Mouse (Mus musculus): ENCODE results near the gene Gimap3. TPM values are rescaled to one million over a fixed set of nuclear protein-coding genes. Genes with fewer than 3 reads are reported as not detected.

Gene Gimap3
- under 1 TPM; 0.45 to 0.72 TPM for total RNA-seq (2021)

DNA sequence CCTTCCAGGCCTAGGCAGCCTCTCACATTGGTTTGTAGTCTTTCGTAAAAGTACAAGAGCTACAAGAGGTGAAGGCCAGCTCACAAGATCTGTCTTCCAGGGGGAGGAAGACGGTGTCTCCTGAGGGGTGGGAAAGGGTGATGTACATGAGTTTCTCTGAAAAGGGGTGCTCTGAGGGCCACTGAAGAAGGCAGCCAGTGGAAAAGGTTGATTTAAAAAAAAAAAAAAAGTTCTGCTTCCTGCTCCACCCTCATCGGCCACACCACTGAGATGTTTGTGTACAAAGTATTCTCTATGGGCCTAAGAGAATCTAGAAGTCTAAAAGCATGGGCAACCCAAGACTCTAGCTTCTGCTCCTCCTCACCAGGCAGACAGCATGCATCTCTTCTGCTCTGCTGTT is at the start of gene Gimap3:
TSS of gene Gimap3 (minus strand) at position 156 of the 400 bp plus-strand sequence.
- intact Hi-C loops (cut with DNase I) = loop anchor here (5.0 kb wide), 3 partner anchors 188 to 593 kb away; partner anchors contain the start of gene Atp6v0e2
- DNase-seq = no peak

DNA sequence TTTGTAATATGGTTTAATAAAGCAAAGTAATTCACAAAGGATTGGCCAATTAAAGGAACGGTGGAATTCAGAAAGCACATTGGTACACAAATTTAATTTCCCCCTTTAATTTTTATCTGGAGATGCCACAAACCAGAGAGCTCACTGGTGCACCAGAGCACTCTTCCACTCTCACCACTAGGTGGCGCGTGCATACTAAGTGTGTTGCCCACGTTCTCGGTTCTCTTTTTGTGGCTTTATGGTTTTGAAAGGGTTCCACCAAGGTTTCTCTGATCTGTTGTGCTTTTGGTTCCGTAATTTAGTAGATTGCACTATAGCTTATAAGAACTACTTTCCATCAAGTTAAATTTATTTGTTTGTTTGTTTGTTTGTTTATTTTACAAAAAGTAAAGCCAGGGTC is 47.2 kb upstream of the Gimap3 start:
- intact Hi-C loops (cut with DNase I) = loop anchor here (1.0 kb wide), 2 partner anchors 40 to 137 kb away; no protein-coding TSS in a partner anchor
- peak; percentile 73 to 84 for DNase-seq

DNA sequence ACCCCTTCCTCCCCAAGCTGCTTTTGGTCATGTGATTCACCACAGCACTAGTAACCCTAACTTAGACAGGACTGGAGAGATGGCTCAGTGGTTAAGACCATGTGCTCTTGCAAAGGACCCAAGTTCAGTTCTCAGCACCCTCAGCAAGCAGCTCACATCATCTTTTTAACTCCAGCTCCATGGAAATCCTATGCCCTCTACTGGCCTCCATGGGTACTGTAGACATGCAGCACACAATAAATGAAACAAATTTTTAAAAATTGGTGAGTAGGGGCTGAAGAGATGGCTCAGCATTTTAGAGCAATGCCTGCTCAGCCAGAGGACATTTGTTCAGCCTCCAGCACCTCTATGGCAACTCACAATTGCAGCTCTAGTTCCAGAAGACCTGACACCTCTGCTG is 44.4 kb upstream of the Gimap3 start:
- intact Hi-C loops (cut with DNase I) = no loop called here
- DNase-seq = no peak

DNA sequence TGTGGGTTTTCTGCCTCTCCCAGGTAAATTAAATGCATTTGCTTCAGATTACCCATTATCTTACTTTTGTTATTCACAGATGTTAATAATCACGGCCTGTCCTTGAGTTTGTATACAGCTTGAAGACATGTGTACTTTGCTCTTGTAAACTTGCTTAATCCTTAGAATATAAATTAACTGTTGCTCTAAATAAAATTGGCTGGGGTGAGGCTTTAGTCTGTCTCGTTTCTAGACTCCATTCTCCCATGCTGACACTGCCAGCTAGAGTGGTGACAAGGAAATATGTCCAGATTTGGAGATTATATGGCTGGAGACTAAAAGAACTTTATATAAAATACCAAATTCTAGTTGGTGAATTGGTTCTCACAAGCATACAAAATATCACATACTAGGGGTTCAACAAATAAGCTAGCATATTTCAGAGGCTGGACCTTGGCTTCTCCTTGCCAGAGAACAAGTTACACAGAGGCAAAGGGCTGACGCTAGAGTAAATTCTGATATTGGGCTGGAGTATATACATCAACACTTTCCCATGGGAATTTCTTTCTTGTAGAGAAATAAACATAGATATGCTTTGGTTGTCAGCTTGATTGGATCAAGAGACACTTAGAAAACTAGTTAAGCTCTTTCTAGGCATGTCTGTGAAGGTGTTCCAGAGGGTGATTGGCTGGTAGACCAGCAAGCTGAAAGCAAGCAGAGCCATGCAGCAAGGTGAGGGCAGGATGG is 39.0 kb upstream of the Gimap3 start:
- intact Hi-C loops (cut with DNase I) = no loop called here
- no peak for DNase-seq

DNA sequence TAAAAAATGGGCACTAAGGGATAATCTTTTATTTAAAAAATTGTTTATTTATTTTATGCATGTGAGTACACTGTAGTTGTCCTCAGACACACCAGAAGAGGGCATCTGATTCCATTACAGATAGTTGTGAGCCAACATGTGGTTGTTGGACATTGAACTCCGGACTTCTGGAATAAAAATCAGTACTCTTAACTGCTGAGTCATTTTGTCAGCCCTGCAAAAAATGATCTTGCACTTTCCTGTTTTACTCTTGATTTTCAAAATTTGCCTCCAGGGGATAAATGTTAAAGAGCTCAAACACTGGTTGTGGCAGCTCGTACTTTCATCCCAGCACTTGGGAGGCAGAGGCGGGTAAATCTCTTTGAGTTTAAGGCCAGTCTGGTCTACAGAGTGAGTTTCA is 36.1 kb upstream of the Gimap3 start:
- intact Hi-C loops (cut with DNase I) = no loop called here
- DNase-seq = no peak

DNA sequence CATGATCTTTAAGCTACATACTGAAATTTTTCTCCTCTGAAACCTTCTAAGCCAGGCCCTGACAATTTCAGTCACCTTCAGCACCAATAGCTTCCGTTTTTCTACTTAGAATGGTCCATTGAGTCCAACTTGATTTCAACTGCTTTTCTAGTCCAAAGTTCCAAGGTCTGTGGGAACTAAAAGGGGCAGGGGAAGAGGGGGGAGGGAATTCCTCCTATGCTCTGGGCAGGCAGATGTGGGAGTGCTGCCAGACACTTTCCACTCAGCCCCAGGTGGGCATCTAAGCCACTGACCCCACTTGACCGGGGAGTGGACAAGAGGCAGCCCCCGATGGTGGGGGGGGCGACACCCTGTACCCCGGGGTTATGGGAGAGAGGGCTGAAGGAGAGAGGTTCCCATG is 33.7 kb upstream of the Gimap3 start:
- intact Hi-C loops (cut with DNase I) = no loop called here
- no peak for DNase-seq

DNA sequence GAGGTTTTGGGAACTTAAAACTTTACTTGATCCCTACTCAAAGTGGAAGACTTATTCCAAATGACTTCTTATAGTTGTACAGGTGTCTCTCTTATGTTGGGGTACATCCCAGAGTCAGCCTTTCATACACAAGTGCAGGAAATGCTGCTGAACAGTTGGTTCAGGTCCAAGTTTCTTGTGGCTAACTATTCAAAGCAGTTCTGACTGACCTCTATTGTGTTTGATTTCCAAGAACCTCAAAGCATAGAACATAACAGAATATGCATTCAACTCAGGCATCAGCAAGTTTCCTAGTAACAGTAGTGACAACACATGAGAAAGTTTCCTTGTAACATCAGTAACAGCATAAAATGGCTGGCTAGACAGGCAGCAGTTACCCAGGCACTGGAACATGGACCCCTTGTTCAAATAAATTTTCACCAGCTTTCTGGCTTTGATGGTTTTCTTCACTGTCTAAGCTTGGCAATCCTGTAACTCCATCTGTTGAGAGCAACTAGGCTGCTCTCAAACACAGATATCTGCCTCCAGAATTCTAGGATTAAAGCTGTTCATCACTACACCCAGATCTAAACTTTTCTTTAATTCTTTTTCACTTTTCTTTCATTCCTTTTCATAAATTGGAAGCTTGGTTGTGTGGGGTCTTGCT is 32.9 kb upstream of the Gimap3 start:
- intact Hi-C loops (cut with DNase I) = no loop called here
- DNase-seq = no peak

DNA sequence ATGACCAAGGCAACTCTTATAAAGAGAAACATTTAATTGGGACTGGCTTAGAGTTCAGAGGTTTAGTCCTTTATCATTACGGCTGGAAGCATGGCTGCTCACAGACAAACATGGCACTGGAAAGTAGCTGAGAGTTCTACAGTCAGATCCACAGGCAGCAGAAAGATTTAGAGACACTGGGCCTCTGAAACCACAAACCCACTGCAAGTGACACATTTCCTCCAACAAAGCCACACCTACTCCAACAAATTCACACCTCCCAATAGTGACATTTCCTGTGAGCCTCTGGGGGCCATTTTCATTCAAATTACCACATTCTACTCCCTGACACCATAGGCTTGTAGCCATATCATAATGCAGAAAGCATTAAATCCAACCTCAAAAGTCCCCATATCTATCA is 31.2 kb upstream of the Gimap3 start:
- no peak for DNase-seq
- intact Hi-C loops (cut with DNase I) = no loop called here

DNA sequence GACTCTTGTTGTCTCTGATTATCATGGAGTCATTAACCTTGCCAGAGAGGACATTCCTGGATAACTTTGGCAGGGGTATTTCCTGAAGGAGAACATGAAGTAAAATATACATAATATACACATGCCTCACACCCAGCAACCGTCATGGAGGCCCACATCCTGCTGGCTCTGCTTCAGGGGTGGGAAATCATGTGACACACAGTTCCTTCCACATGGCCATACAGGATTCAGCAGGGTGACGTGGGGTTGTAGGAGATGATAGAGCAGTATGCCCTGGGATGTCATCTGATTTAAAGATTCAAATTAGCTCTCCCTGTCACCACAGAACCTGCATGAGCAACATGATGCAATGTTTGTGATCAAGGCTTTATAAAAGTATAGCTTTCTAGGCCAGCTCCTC is 17.2 kb upstream of the Gimap3 start:
- intact Hi-C loops (cut with DNase I) = no loop called here
- no peak for DNase-seq

DNA sequence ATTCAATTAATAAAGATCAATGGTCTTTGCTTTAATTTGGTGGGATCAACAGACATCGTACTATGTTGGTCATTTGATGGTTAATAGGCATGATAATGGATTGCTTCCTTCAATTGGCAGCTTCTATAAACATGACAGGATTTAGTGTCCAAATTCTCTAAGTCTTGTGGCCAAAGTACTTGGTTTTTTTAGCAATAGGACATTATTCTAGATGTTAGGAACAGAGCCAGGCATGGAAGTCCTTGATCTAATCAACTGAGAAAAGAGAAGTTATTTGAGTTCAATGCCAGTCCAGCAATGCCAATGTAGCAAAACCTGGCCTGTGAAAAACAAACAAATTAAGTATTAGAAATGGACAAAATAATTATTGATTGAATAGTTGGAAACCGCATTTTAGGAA is 14.9 kb upstream of the Gimap3 start:
- intact Hi-C loops (cut with DNase I) = no loop called here
- DNase-seq = no peak

DNA sequence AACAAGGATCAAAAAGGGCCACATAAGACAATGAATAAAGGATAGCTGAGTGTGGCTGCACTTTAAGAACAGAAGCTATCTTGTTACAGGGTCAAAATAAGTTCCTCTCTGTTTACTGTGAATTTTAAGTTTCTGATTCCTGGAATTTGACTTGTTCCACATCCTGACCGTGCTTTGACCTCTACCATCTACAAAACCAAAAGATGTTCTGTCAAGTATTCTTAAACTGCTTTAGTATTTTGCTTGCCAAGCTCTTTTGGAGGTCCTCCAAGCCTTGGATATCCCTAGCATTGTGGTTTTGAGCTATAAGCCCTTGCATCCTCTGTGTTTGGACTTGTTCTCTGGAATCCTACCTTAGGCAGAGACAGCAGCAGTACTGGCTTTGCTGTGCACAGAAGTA is 14.5 kb upstream of the Gimap3 start:
- DNase-seq = peak; percentile 30 to 37
- intact Hi-C loops (cut with DNase I) = no loop called here

DNA sequence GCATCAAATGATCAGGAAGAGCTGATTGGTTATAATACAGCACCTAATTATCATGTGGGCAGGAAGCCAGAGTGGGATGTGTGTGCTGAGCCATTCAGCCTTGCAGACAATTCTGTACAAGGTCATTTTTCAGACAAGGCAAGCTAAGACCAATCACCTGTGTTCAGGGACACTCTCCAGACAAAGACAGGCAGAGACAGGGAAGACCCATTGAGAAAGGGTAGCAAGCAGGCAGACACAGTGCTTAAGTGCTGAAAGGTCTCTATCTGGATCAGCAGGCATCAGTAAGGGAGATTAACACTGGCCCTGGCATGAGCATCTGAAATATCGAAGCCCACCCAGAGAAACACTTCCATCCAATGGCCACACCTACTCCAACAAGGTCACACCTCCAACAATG is 13.8 kb upstream of the Gimap3 start:
- intact Hi-C loops (cut with DNase I) = no loop called here
- no peak for DNase-seq

DNA sequence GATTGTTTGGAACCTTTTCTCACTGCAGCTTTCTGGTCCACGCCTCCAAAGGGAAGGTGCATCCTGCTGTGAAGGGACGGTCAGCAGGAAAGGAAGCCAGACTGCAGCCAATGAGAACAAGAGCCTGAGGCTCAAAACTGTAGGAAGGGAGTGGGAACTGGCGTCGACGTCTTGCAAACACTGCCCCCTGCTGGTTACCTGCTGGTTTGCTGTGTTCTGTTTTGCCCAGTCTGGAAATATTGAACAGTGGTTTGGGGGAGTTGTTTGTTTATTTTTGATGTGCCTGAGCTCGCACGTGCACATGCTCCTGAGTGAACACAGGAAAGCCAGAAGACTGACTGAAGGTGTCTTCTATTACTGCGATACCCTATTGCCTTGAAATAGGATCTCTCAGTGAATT is 1.4 kb upstream of the Gimap3 start:
- DNase-seq = peak; percentile 84 to 91
- intact Hi-C loops (cut with DNase I) = loop anchor here (1.0 to 5.0 kb wide), 5 partner anchors 25 to 595 kb away; partner anchors contain the start of gene Atp6v0e2

DNA sequence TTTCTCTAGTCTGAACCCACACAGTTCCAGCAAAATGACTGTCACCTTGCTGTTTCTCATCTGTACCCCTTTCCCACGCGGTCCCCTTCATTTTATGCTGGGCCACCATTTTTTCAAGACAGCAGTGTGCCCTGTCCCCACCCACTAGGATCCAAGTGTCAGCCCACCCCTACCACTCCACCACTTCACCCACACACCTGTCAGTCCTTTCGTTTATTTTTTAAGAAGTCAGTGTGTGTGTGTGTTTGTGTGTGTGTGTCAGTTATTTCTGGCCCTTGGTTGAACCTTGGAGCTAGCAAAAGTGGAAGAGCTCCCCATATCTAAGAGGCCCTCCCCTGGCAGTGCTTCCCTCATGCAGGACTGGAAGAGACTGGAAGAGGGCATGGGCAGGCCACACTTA is 1.7 kb downstream of the Gimap3 start:
- intact Hi-C loops (cut with DNase I) = no loop called here
- no peak for DNase-seq

DNA sequence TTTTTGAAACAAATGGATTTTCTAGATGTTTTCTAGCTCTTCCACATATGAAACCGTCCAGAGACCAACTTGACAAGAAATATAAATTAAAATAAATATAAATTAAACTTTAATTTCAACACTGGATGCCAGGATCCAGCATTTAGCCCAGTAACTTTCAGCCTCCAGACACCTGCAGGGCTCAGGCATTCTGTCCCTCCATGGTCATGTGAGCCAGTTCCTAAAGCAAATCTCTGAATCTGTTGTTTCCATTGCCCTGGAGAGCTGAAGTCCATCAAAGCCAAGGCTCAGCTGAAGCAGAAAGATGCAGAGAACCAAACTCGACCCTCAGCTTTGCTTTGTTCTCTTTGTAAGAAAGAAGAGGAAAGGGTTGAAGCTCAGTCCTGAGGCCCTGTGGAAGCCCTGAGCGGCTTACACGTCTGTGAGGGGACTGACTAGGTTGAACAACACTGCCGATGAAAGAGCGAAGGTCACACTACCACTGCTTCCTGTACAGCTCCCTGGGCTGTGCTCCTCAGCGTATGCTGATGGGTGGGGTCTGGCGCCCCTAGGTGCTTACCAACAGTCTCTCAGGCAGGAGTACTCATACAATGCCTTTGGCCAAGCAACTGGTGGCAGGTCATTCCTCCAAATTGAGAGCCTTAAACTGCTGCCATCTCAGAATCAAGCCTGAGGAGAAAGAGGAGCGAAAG is 2.3 kb downstream of the Gimap3 start:
- DNase-seq = no peak

DNA sequence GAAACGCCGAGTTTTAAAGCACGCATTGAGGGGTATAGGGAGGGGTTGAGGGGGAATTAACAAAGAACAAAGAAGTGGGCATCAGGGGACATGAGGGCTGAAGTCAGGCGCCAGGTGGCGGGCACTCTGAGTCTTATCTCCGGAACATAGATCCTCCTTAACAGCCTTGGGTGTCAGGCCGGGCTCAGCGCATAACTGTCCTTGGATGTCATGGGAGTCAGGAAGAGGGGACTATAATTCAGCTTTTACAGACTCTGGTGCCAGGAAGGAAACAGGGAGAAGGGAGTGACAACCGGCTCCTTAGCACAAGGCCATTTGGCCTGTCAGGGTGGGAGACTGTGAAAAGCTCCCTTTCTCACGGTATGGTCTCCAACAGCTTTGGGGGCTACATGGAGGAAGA is 6.2 kb downstream of the Gimap3 start:
- DNase-seq = no peak
- intact Hi-C loops (cut with DNase I) = no loop called here

More for the DNA sequence above, 2.3 kb downstream of the Gimap3 start:
- intact Hi-C loops (cut with DNase I) = no loop called here

DNA sequence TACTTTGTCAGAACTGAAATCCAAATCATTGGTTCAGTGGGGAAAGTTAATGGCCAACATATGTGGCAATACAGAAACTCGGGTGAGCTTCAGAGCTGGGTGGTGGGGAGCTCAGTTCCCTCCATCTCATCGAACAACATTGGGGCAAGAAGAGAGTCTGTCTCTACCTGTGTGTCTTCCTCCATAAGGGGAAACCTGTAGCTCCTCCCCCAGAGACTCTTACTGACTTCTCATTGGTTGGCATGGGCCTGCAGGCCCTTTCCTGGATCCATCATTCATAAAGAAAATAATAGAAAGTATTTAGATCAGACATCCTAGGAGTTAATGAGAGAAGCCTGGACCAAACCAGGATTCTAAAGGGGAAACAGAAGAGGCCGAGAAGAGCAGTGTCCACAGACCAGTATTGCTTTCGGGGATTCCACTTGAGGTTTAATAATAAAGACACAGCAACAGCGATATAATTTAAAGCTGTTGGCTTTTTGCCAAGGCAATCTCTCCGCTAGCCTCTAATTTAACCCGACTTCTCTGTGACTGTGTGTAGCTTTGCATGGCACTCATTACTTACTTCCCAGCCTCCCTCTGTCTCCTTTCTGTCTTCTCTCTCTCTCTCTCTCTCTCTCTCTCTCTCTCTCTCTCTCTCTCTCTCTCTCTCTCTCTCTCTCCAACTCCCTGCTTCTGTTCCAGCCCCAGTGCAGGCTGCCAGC is 6.9 kb downstream of the Gimap3 start:
- DNase-seq = no peak
- intact Hi-C loops (cut with DNase I) = no loop called here

DNA sequence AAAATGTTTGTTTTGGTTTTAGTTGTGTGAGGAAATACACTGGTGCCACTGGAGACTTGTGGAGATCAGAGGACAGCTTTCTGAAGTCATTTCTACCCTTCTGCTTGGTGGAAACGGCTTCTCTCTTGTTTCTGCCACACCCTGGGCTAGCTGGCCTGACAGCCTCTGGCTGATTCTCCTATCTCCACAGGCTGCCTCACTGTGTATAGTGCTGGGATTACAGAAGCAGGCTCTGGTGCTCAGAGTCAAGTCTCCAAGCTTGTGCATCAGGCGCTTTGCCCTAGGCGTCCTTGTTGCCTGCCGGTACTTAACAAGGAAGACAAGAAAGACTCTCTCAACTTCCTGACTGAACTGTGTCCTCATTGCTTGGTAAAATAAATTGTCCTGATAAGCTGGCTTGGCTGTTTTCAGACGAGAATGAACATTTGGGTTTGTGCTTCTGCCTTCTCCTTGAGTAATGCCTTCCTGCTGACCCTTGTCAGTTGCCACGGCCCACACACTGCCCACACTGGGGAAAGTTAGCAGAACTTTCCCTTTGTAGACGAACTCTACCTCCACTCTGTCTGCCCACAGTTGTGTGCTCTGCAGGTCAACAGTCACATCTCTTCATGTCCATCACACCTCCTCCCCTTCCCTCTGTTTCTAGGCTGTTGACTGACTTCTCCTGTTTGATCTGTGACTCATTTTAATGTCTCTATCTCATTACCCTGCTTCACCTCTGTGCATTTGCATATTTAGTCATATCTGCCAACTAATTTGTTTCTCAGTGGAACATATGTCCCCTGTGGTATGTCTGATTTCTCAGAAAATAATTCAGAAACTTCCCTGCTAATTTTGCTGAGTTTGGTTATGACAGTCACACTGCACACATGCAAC is 23.3 kb downstream of the Gimap3 start:
- DNase-seq = peak in 1 of 2 experiments; percentile 27
- intact Hi-C loops (cut with DNase I) = loop anchor here (1.0 to 2.0 kb wide), 3 partner anchors 25 to 63 kb away; partner anchors contain the start of gene Gimap4

DNA sequence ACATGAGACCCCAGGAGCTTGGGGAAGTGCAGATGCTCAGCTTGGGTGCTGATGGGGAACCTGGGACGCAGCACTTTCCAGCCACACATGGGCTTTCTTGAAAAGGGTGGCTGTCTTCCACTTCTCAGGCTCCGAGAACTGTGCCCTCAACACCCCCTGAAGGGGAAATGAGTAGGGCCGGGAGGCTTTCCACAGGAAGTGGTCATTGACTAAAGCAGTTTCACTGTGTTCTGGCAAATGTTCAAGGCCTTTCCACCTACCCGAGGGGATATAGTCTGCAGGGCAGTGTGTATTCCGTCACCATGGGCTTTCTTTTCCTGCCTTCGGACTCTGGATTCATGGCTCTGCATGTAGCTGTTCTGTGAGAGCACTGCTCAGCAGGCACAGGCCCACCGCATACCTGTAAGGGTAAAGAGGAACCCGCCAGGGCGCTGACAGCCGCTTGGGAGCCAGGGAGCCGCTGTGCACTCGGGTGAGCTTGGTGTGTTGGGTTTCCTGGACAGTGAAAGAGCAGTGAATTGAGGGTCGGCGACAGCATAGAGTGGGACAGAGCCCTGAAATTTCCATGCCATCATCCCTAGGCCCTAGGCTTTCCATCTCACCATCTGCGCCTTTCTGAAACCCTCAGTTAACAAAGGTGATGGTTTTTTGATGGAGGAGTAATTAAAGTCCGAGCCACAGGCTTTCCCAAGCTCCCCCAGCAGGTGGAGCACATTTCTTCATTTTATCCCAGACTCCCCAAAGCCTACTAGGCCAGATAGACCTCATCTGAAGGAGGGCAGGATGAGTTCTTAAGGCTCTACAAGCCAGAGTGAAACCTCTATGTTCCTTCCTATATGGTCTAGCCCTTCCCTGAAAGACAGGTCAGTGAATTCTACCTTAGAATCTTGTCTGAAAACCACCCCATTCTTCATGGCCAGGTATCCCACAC is 24.4 kb downstream of the Gimap3 start, which contains the start of gene Gimap5:
TSS of gene Gimap5 (plus strand) at position 239 of the 931 bp plus-strand sequence.
- intact Hi-C loops (cut with DNase I) = loop anchor here (1.0 to 2.0 kb wide), 3 partner anchors 39 to 99 kb away; partner anchors contain the start of genes Gimap4 and Gimap8
- DNase-seq = peak; percentile 67 to 68

Measured in heart, postnatal 10 days (tissue).